Mouse (Mus musculus): Measurements from ENCODE around the gene Snx12.
"Not testable (repeated sequence)": the region's sequence is repeated elsewhere in the genome, so short reads cannot be mapped to it uniquely, and the experiment has no call there.

DNA sequence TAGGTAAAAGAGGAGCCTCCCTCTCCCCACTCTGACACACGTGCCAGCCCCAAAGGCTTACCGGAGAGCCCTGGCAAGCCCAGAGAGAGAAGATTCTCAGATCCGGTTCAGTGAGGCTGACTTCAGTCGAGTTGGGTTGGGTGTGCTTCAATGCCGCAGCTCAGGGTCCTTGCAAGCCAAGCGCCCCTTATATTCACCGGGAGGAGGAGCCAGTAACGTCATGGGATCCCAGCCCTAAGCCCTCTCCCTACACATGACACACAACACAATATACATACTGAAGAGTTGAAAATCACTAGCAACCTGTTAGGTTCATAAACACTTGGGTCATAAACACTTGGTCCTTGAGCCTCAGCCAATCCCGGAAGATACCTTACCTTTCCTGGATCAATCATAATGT lies 137.2 kb downstream of the Snx12 start:
- peak; percentile 21; the same call in 1 of the 2 replicates for TF ChIP-seq MAX (IDR thresholded peaks at IDR 0.05; ENCODE audit: low read length)
- not testable (repeated sequence) for TF ChIP-seq USF1 (IDR thresholded peaks at IDR 0.05; ENCODE audit: low read depth, low read length); CTCF (conservative IDR thresholded peaks at IDR 0.05 in 1 of 2, IDR thresholded peaks at IDR 0.05 in 1 of 2; ENCODE audit: low read depth in 2 of 2, low read length in 2 of 2); RCOR1 (conservative IDR thresholded peaks at IDR 0.05; ENCODE audit: low read depth, low read length); POLR2AphosphoS2 (IDR thresholded peaks at IDR 0.05; ENCODE audit: low read depth, low read length); POLR2A (IDR thresholded peaks at IDR 0.05; ENCODE audit: low read depth, low read length); USF2 (conservative IDR thresholded peaks at IDR 0.05; ENCODE audit: low read depth, low read length); NRF1 (IDR thresholded peaks at IDR 0.05; ENCODE audit: low read depth, low read length); ZC3H11A (IDR thresholded peaks at IDR 0.05; ENCODE audit: low read depth, low read length); TCF12 (IDR thresholded peaks at IDR 0.05; ENCODE audit: low read depth, low read length)
